Mouse (Mus musculus): ENCODE measurements around the gene Mbd4.

DNA sequence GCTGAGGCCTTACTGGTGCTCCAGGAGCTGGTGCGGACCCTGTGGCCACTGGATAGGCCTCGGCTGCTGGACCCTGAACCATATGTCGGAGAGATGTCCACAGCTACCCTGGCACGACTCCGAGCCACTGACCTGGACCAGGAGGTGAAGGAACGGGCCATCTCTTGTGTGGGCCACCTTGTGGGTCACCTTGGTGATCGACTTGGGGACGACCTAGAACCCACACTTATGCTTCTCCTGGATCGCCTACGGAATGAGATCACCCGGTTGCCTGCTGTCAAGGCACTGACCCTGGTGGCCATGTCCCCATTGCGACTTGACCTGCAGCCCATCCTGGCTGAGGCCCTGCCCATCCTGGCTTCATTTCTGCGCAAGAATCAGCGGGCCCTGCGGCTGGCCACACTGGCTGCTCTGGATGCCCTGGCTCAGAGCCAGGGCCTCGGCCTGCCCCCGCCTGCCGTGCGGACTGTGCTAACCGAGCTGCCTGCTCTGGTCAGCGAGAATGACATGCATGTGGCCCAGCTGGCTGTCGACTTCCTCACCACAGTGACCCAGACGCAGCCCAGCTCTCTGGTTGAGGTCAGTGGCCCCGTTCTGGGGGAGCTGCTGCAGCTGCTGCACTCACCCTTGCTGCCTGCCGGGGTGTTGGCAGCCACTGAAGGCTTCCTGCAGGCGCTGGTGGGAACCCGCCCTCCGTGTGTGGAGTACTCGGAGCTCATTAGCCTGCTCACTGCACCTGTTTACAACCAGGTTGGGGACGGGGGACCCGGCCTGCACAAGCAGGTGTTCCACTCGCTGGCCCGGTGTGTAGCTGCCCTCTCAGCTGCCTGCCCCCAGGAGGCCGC lies 61.1 kb downstream of the Mbd4 start:
- TF ChIP-seq CTCF (IDR thresholded peaks at IDR 0.05; ENCODE audit: insufficient read depth, low read length) (no peak), POLR2A (IDR thresholded peaks at IDR 0.05; ENCODE audit: borderline replicate concordance, extremely low read depth, low read depth, low read length) (no peak)

Data from lung, adult 2 months (tissue).